Mouse (Mus musculus) C2C12 (cell line): ENCODE measurements around the gene Ppfia4. TPM values are rescaled to one million over a fixed set of nuclear protein-coding genes. Genes with fewer than 3 reads are reported as not detected.

Source experiments
- H3K27me3 ChIP-seq: one replicate; pipeline ENCODE4 v1.6.1; 2011; ENCODE audit not compliant: control insufficient read depth, insufficient read depth, insufficient read length
- H3K36me3 ChIP-seq: one replicate; pipeline ENCODE4 v1.6.1; 2011; ENCODE audit not compliant: control insufficient read depth, insufficient read depth
- H3K4me3 ChIP-seq: one replicate; pipeline ENCODE4 v1.5.1; 2011; ENCODE audit warnings: mild to moderate bottlenecking, control low read depth; ENCODE audit not compliant: poor library complexity, insufficient read depth, severe bottlenecking
- H3K79me2 ChIP-seq: one replicate; pipeline ENCODE4 v1.6.1; 2011; ENCODE audit not compliant: control insufficient read depth, insufficient read depth
- H3K79me3 ChIP-seq: one replicate; pipeline ENCODE4 v1.6.1; 2011; ENCODE audit warnings: low read depth, control low read depth
- H3ac ChIP-seq: one replicate; pipeline ENCODE3; 2011; ENCODE audit warnings: low read depth; ENCODE audit not compliant: control insufficient read depth, insufficient read length
- CEBPB ChIP-seq: IDR thresholded peaks from one replicate; pipeline ENCODE4 v1.6.1; 2011; ENCODE audit warnings: low read depth, mild to moderate bottlenecking, control low read depth, moderate library complexity
- CTCF ChIP-seq: IDR thresholded peaks from one replicate; pipeline ENCODE4 v1.5.1; 2011; ENCODE audit not compliant: control insufficient read depth, insufficient read depth, insufficient read length
- FOSL1 ChIP-seq: IDR thresholded peaks from one replicate; pipeline ENCODE4 v1.8.0; 2011; ENCODE audit warnings: mild to moderate bottlenecking, low read length; ENCODE audit not compliant: poor library complexity, insufficient read depth, severe bottlenecking
- MAX ChIP-seq: IDR thresholded peaks from one replicate; pipeline ENCODE4 v1.6.1; 2011; ENCODE audit warnings: mild to moderate bottlenecking, control low read depth
- MYOD1 ChIP-seq: IDR thresholded peaks from one replicate; pipeline ENCODE4 v1.6.1; 2011; ENCODE audit warnings: low read depth; ENCODE audit not compliant: control insufficient read depth, insufficient read length
- MYOG ChIP-seq: IDR thresholded peaks from one replicate; pipeline ENCODE4 v1.6.1; 2011; ENCODE audit not compliant: control insufficient read depth, insufficient read length; ENCODE audit errors: extremely low read depth
- USF1 ChIP-seq: IDR thresholded peaks from one replicate; pipeline ENCODE4 v1.6.1; 2011; ENCODE audit warnings: low read depth, mild to moderate bottlenecking, control low read depth, moderate library complexity
- polyA plus RNA-seq: library from polyadenylated mRNA; unstranded; fragments of >200 nt; fragmentation: generic; extraction: Trizol; gene quantifications from one replicate; pipeline ENCODE4 v1.2.1, GENCODE M21; 2012; ENCODE audit warnings: missing spikeins

The Ppfia4 gene
- polyA plus RNA-seq, 1 experiment, result 0.35 TPM

DNA sequence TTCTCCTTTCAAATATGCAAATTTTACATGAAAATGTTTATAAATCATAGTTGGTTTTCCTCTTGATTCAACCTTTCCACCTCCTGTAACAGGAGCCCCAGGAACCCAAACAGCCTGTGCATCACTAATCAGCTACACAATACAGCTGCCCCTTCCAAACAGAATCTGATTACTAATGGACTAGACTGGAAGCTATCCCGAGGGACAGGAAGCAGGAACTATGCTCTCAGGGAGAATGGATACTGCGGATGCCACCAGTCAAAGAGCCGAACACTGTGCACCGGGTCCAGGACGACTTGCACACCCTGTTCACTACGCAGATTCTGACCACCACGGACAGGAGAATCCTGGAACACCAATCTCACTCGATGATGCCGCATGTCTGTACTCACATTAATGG, 15.1 kb upstream of the Ppfia4 start:
- no peak for TF ChIP-seq CTCF
- no peak for TF ChIP-seq MYOG
- no peak for TF ChIP-seq FOSL1
- TF ChIP-seq MAX, result no peak
- TF ChIP-seq USF1, result no peak
- TF ChIP-seq CEBPB, result no peak
- TF ChIP-seq MYOD1, result no peak
- H3K27me3 ChIP-seq, result no peaks in the 10 kb centered on the region
- H3ac ChIP-seq, result no peak overlapping the region
- no peaks in the 10 kb centered on the region for H3K79me3 ChIP-seq
- no peak overlapping the region for H3K4me3 ChIP-seq
- peaks cover 72% of the 10 kb centered on the region for H3K36me3 ChIP-seq
- H3K79me2 ChIP-seq, result no peaks in the 10 kb centered on the region

DNA sequence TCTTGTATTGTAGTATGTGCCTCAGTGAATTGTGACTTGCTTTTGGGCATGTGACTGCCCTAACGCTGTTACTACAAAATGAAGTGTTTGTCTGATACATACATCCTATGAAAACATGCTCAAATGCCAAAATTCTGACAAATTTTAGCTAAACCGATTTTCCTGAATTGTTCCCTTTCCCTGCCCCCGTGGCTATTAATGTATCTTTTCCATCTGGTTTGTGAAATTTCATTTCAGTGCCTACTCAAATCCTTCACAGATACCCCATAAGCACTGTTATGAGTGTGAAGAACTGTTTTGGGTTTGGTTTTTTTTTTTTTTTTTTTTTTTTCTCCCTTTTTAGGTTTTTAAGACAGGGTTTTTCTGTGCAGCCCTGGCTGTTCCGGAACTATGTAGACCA, 12.3 kb upstream of the Ppfia4 start:
- H3ac ChIP-seq, result no peak overlapping the region
- no peaks in the 10 kb centered on the region for H3K27me3 ChIP-seq
- H3K79me3 ChIP-seq, result no peaks in the 10 kb centered on the region
- no peaks in the 10 kb centered on the region for H3K79me2 ChIP-seq
- no peak overlapping the region for H3K4me3 ChIP-seq
- peaks cover 45% of the 10 kb centered on the region for H3K36me3 ChIP-seq
- TF ChIP-seq CEBPB, result no peak
- TF ChIP-seq MYOG, result no peak
- no peak for TF ChIP-seq CTCF

DNA sequence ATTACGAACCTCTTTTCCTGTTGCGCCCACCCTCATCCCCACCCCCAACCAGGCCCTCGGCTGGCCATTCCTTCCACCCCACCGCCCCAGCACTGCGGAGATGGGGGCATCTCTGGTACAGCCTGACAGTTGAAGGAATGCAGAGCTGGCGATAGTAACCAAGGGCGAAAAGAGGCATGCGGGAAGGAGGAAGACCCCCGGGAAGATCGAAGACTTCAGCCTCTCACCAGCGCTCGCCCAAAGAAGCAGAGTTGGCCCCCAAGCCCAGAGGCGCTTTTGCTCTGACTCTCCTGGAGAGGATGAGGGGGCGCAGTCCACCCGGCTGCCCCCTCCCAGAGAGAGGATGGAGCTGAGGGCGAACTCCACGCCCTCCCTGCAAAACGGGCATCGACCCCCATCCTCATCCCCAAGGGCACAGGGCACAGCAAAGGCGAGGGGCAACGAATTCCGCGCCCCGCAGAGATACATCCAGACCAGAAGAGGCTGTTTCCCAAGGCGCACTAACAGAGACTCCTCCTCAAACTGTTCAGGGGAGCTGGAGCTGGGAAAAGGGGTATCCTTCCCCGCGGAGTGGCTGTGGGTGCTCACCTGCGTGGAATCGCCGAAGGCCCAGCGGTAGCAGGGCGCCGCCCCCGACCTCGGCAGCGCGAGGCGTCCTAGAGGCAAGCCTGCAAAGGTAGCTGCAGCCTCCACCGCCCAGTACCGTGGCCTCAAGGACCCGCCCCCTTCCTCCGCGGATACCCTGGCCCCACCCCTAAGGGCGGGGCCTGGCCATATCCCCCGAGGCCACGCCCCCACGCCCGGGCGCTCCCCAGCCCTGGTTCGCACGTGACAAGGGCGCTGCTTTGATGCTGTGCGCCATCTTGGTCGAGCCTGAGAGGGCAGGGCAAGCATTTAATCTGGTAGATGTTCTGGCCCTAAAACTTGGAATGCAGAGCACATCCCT, 11.6 kb upstream of the Ppfia4 start:
- Histone ChIP-seq H3K79me3 (no peaks in the 10 kb centered on the region), H3K79me2 (no peaks in the 10 kb centered on the region), H3K27me3 (no peaks in the 10 kb centered on the region), H3K36me3 (peaks cover 37% of the 10 kb centered on the region), H3K4me3 (no peak overlapping the region), H3ac (no peak overlapping the region)
- TF ChIP-seq USF1 (no peak), MAX (no peak), FOSL1 (no peak), MYOG (no peak)

DNA sequence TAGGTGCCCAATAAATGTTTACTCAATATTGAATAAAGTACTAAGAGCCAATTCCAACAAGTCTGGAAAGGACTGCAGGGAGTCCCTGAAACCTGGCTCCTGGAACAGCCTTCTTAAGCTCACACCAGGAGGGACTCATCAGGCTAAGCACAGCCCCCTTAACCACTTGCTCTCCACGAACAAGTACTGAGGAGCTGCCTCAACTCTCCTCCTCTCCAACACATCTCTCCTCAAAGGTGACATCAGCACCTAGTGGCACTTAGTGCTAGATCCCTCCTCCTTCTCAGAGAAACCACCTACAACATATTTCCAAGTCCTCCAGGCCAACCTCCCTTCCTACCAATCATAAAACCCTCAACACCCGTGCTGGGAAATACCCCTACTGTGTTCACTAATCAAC, 10.8 kb upstream of the Ppfia4 start:
- no peak for TF ChIP-seq MYOD1
- no peak for TF ChIP-seq USF1
- no peak for TF ChIP-seq CEBPB
- no peak for TF ChIP-seq FOSL1
- TF ChIP-seq MYOG, result no peak
- no peak for TF ChIP-seq MAX
- TF ChIP-seq CTCF, result no peak
- H3K36me3 ChIP-seq, result peaks cover 31% of the 10 kb centered on the region

DNA sequence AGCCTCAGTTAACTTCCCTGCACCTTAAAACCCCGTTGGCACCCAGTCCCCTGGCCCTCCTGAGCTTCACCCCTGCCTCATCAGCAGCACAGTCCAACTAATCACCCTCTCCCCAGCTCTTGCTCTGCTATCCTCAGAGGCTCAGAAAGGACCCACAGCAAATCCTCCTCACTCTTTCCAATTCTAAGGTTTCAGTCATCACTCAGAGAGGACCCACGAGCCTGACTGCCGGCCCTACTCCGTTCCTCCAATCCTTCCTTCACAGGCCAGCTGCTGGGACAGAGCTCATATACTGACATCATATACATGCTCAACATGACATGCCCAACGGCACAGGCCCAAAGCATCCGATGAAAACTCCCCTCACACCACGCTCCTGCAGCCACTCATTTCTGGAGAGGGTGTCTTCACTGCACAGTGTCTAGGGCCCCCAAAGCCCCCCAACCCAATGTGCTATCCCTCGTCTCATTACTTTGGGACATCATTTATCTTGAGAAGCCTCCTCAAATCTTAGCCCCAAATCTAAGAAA, 10.1 kb upstream of the Ppfia4 start:
- no peak overlapping the region for H3K4me3 ChIP-seq
- H3K79me3 ChIP-seq, result no peaks in the 10 kb centered on the region
- TF ChIP-seq MAX (no peak), MYOD1 (no peak), FOSL1 (no peak), USF1 (no peak), MYOG (no peak), CTCF (no peak), CEBPB (no peak)
- peaks cover 26% of the 10 kb centered on the region for H3K36me3 ChIP-seq
- no peaks in the 10 kb centered on the region for H3K27me3 ChIP-seq
- H3K79me2 ChIP-seq, result no peaks in the 10 kb centered on the region
- H3ac ChIP-seq, result no peak overlapping the region

More for the DNA sequence above, 10.8 kb upstream of the Ppfia4 start:
- no peaks in the 10 kb centered on the region for H3K79me3 ChIP-seq
- H3ac ChIP-seq, result no peak overlapping the region
- no peaks in the 10 kb centered on the region for H3K27me3 ChIP-seq
- H3K4me3 ChIP-seq, result no peak overlapping the region
- H3K79me2 ChIP-seq, result no peaks in the 10 kb centered on the region

DNA sequence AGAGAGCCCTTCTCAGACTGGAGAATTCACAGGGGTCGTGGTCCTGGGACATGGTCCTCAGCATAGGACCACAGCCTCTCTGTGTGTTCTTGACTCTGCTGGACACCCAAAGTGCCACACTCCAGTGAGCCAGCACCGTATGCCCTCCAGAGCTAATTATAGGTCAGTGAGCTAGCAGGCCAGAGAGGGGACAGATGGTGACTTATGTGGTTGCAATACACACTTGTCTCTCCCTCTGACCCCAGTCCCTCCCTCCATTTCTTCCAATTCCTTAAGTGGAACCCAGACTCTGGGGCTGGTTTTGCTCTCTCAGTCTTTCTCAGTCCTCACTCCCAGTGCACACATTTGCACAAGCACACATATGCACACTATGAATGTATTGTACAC, 9.5 kb upstream of the Ppfia4 start:
- Histone ChIP-seq H3ac (no peak overlapping the region), H3K27me3 (no peaks in the 10 kb centered on the region), H3K79me3 (no peaks in the 10 kb centered on the region), H3K4me3 (no peak overlapping the region), H3K36me3 (peaks cover 21% of the 10 kb centered on the region), H3K79me2 (no peaks in the 10 kb centered on the region)
- TF ChIP-seq MAX, result no peak
- no peak for TF ChIP-seq FOSL1
- TF ChIP-seq USF1, result no peak
- TF ChIP-seq MYOG, result no peak
- no peak for TF ChIP-seq MYOD1
- no peak for TF ChIP-seq CEBPB
- no peak for TF ChIP-seq CTCF
